In the genomic region with DNA sequence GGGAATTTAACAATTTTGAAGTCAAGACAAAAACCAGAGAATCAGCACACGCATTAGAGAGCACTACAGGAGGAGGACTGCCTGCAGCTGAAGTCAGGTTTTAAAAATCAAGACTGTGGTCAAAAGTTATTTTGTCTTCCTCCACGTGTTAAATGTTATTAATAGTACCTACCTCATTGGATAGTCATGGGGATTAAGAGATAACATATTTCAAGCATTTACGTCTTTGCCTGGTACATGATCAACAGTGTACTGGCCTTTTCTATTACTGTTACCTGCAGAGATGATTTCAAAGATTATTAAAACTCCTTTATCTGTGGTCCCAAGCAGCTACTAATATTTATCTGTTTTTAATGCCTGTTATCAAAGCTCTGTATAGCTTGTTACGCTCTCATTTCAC, we compare ENCODE assay signal across 28 mouse cellular contexts. TPM values are rescaled to one million over a fixed set of nuclear protein-coding genes. Genes with fewer than 3 reads are reported as not detected.
DNase-seq lines count a peak whose midpoint lies in the region; ATAC-seq and TF ChIP-seq lines count a peak whose summit lies in the region.
"Had no signal": no experiment of that assay in that cellular context is flagged by ENCODE, and none has a peak within 500 bp of the region (broad histone marks: within the 10 kb centered on the region; RNA-seq: fewer than 3 reads in every experiment).

No protein-coding gene starts in this region.

- 0 out of 2 replicates have a peak overlapping the region, but pooled peaks have one; percentile 87 for H3K27ac ChIP-seq in cerebellum, adult 2 months (ENCODE audit: insufficient read depth, low read length)
- peak overlapping the region; percentile 69 for H3K27ac ChIP-seq in heart, embryonic 10.5 days
- H3K27ac ChIP-seq in heart, embryonic 13.5 days (replicated peaks) = peak overlapping the region; percentile 77
- H3K27ac ChIP-seq in heart, embryonic 16.5 days (ENCODE audit: low read length) = peak overlapping the region; percentile 73
- H3K27ac ChIP-seq: embryonic facial prominence, embryonic 12.5 days; embryonic facial prominence, embryonic 15.5 days; hindbrain, embryonic 14.5 days; hindbrain, postnatal 0 days had no signal

- no peaks in the 10 kb centered on the region for H3K9me3 ChIP-seq in heart, embryonic 10.5 days
- H3K9me3 ChIP-seq in heart, embryonic 13.5 days = no peaks in the 10 kb centered on the region
- H3K9me3 ChIP-seq in heart, embryonic 16.5 days (replicated peaks; ENCODE audit: control insufficient read depth, low read length) = no peaks in the 10 kb centered on the region
- H3K9me3 ChIP-seq: embryonic facial prominence, embryonic 12.5 days; embryonic facial prominence, embryonic 15.5 days had no signal

- peaks cover 12% of the 10 kb centered on the region for H3K4me1 ChIP-seq in cerebellum, adult 2 months (ENCODE audit: control insufficient read depth, insufficient read depth, low read length)
- H3K4me1 ChIP-seq in heart, embryonic 10.5 days = peaks cover 19% of the 10 kb centered on the region; the same call in 1 of the 2 replicates
- H3K4me1 ChIP-seq in heart, embryonic 13.5 days = peaks cover 27% of the 10 kb centered on the region
- peaks cover 18% of the 10 kb centered on the region for H3K4me1 ChIP-seq in heart, embryonic 16.5 days (ENCODE audit: control insufficient read depth, insufficient read depth, low read length)
- H3K4me1 ChIP-seq: embryonic facial prominence, embryonic 12.5 days; embryonic facial prominence, embryonic 15.5 days had no signal

- ATAC-seq in heart, embryonic 13.5 days (ENCODE audit: extremely low read depth, insufficient number of reproducible peaks, low FRiP score, low TSS enrichment) = no peak
- peak; percentile 49; the same call in 1 of the 2 replicates for ATAC-seq in heart, embryonic 16.5 days (replicated peaks; ENCODE audit: extremely low read depth, insufficient read depth, low FRiP score)
- ATAC-seq: activated CD4-positive, CD25-positive, alpha-beta regulatory T cell, adult 4 months; forebrain, embryonic 14.5 days; forebrain, postnatal 0 days; hindbrain, postnatal 0 days; intestine, embryonic 16.5 days had no signal

- no peak for TF ChIP-seq CTCF in cerebellum, adult 2 months (IDR thresholded peaks at IDR 0.05; ENCODE audit: borderline replicate concordance, insufficient read depth, low read depth, low read length)

- WGBS in cerebellum, adult 2 months = 33% methylated on average over 4 of the region's 4 CpGs
- 75% methylated on average over 4 of the region's 4 CpGs for WGBS in heart, embryonic 10.5 days
- WGBS in heart, embryonic 13.5 days = 60% methylated on average over 4 of the region's 4 CpGs
- WGBS in heart, embryonic 16.5 days = 52% methylated on average over 4 of the region's 4 CpGs

- no peak overlapping the region for H3K4me3 ChIP-seq in cerebellum, adult 2 months (replicated peaks; ENCODE audit: insufficient read depth, low read depth, low read length)
- no peak overlapping the region for H3K4me3 ChIP-seq in heart, embryonic 10.5 days
- no peak overlapping the region for H3K4me3 ChIP-seq in heart, embryonic 13.5 days
- no peak overlapping the region for H3K4me3 ChIP-seq in heart, embryonic 16.5 days (ENCODE audit: low read length)
- H3K4me3 ChIP-seq: embryonic facial prominence, embryonic 12.5 days; embryonic facial prominence, embryonic 15.5 days had no signal

- peaks cover 23% of the 10 kb centered on the region for H3K36me3 ChIP-seq in heart, embryonic 10.5 days
- H3K36me3 ChIP-seq in heart, embryonic 13.5 days = peaks cover 40% of the 10 kb centered on the region
- peaks cover 13% of the 10 kb centered on the region for H3K36me3 ChIP-seq in heart, embryonic 16.5 days (ENCODE audit: control insufficient read depth, insufficient read depth)

- no peak overlapping the region for H3K4me2 ChIP-seq in heart, embryonic 13.5 days
- no peak overlapping the region for H3K4me2 ChIP-seq in heart, embryonic 16.5 days (ENCODE audit: low read depth, low read length)
- H3K4me2 ChIP-seq: embryonic facial prominence, embryonic 12.5 days; embryonic facial prominence, embryonic 15.5 days; hindbrain, embryonic 14.5 days had no signal

- intact Hi-C loops in heart, postnatal 36 days (cut with DNase I) = loop anchor here (2.0 kb wide), 1 partner anchor 41 kb away; no protein-coding TSS in a partner anchor
- intact Hi-C loops in heart, postnatal 14 days (cut with DNase I) = loop anchor here (5.0 kb wide), 1 partner anchor 35 kb away; no protein-coding TSS in a partner anchor

- H3K27me3 ChIP-seq in cerebellum, adult 2 months (ENCODE audit: control insufficient read depth, insufficient read depth, low read length) = no peaks in the 10 kb centered on the region
- no peaks in the 10 kb centered on the region for H3K27me3 ChIP-seq in heart, embryonic 10.5 days (ENCODE audit: insufficient read depth, poor library complexity, severe bottlenecking)
- no peaks in the 10 kb centered on the region for H3K27me3 ChIP-seq in heart, embryonic 13.5 days (replicated peaks)
- H3K27me3 ChIP-seq in heart, embryonic 16.5 days (ENCODE audit: control insufficient read depth, insufficient read depth, low read length) = no peaks in the 10 kb centered on the region
- H3K27me3 ChIP-seq: embryonic facial prominence, embryonic 12.5 days; embryonic facial prominence, embryonic 15.5 days had no signal

- no peak overlapping the region for H3K9ac ChIP-seq in heart, embryonic 13.5 days
- H3K9ac ChIP-seq in heart, embryonic 16.5 days (ENCODE audit: low read length) = no peak overlapping the region
- H3K9ac ChIP-seq: embryonic facial prominence, embryonic 12.5 days; embryonic facial prominence, embryonic 15.5 days; forebrain, postnatal 0 days; hindbrain, embryonic 14.5 days had no signal

- no peak for DNase-seq in cerebellum, adult 2 months
- no peak for DNase-seq in cerebellum, adult 9-10 months
- DNase-seq in heart, embryonic 10.5 days (ENCODE audit: low spot score) = no peak
- DNase-seq in heart, postnatal 36 days = no peak
- no peak for DNase-seq in heart, postnatal 14 days
- no peak for DNase-seq in heart, adult 9 months (ENCODE audit: low spot score in 2 of 2)
- DNase-seq: adrenal gland, adult 8-10 months; adrenal gland, postnatal 25 days; forebrain, postnatal 0 days; gastrocnemius, postnatal 10 days; gastrocnemius, postnatal 36 days; kidney, adult 18-20 months; kidney, adult 9 months had no signal

- no peak for TF ChIP-seq POLR2A in cerebellum, adult 2 months (IDR thresholded peaks at IDR 0.05; ENCODE audit: borderline replicate concordance, insufficient read depth, low read length)

RNA-seq across cellular contexts. Expression of gene Hacl1, which starts 56.7 kb away (rescaled TPM):
- polyA plus RNA-seq in cerebellum, adult 2 months (2012; rRNA removed) = 15.9 and 19.8 TPM in 2 replicates
- polyA plus RNA-seq in heart, embryonic 10.5 days (2016; fragmentation: Nextera tagmentation; extraction: Ambion mirVana) = 7.8 and 8.8 TPM in 2 replicates
- 10 to 100 TPM; 12.2 to 12.7 TPM for total RNA-seq in heart, postnatal 36 days (2021)
- 10.2 and 10.7 TPM in 2 replicates for polyA plus RNA-seq in heart, embryonic 13.5 days (2015; fragmentation: Nextera tagmentation; extraction: Ambion mirVana)
- total RNA-seq in heart, postnatal 14 days (2021) = 10 to 100 TPM in 1 of 2 experiments, 1 to 10 TPM in 1; 8.8 to 13.1 TPM
- polyA plus RNA-seq in heart, embryonic 16.5 days (2015; fragmentation: Nextera tagmentation; extraction: Ambion mirVana) = 9.8 and 14.3 TPM in 2 replicates

RNA-seq across cellular contexts. Expression of gene Btd, which starts 56.9 kb away (rescaled TPM):
- 19.9 and 20.5 TPM in 2 replicates for polyA plus RNA-seq in cerebellum, adult 2 months (2012; rRNA removed)
- 21.2 and 23.8 TPM in 2 replicates for polyA plus RNA-seq in heart, embryonic 10.5 days (2016; fragmentation: Nextera tagmentation; extraction: Ambion mirVana)
- 10 to 100 TPM in 1 of 2 experiments, 1 to 10 TPM in 1; 9.3 to 12.3 TPM for total RNA-seq in heart, postnatal 36 days (2021)
- 19.8 and 25.3 TPM in 2 replicates for polyA plus RNA-seq in heart, embryonic 13.5 days (2015; fragmentation: Nextera tagmentation; extraction: Ambion mirVana)
- total RNA-seq in heart, postnatal 14 days (2021) = 10 to 100 TPM; 11.0 to 13.8 TPM
- polyA plus RNA-seq in heart, embryonic 16.5 days (2015; fragmentation: Nextera tagmentation; extraction: Ambion mirVana) = 23.4 and 24.2 TPM in 2 replicates

RNA-seq across cellular contexts. Expression of gene Gm49387, which starts 57.1 kb away (rescaled TPM):
- not detected in 2 replicates for polyA plus RNA-seq in cerebellum, adult 2 months (2012; rRNA removed)
- polyA plus RNA-seq in heart, embryonic 10.5 days (2016; fragmentation: Nextera tagmentation; extraction: Ambion mirVana) = 0.74 and 2.4 TPM in 2 replicates
- 1 to 10 TPM in 1 of 2 experiments, under 1 TPM in 1; 0.33 to 1.7 TPM for total RNA-seq in heart, postnatal 36 days (2021)
- polyA plus RNA-seq in heart, embryonic 13.5 days (2015; fragmentation: Nextera tagmentation; extraction: Ambion mirVana) = 2.1 TPM in 1 of 2 replicates, not detected in the other
- 1 to 10 TPM in 1 of 2 experiments, under 1 TPM in 1; 0.85 to 1.2 TPM for total RNA-seq in heart, postnatal 14 days (2021)
- 0.87 and 4.3 TPM in 2 replicates for polyA plus RNA-seq in heart, embryonic 16.5 days (2015; fragmentation: Nextera tagmentation; extraction: Ambion mirVana)
- total RNA-seq: adrenal gland, adult 8-10 months; common myeloid progenitor, adult 5-6 weeks; ES-E14; forebrain, postnatal 0 days; granulocyte monocyte progenitor cell, adult 5-6 weeks; hindbrain, postnatal 0 days had no signal
- polyA plus RNA-seq: activated CD4-positive, CD25-positive, alpha-beta regulatory T cell, adult 4 months; brain, embryonic 14.5 days; forebrain, embryonic 11.5 days; forebrain, embryonic 14.5 days; frontal cortex, adult 2 months; hindbrain, embryonic 14.5 days; hindbrain, postnatal 0 days had no signal
